Comparison of ENCODE assay signal across 8 mouse cellular contexts in genomic region chr6:113740236-113741217, GRCm38 (mm10). TPM values are rescaled to one million over a fixed set of nuclear protein-coding genes. Genes with fewer than 3 reads are reported as not detected.
DNase-seq lines count a peak whose midpoint lies in the region; ATAC-seq and TF ChIP-seq lines count a peak whose summit lies in the region.

TSS of gene Sec13 (minus strand) at chr6:113740743.

- ATAC-seq in G1E (ENCODE audit: extremely low read depth, insufficient number of reproducible peaks, low FRiP score, poor library complexity, severe bottlenecking) = peak; percentile 94
- ATAC-seq in forebrain, postnatal 0 days = peak; percentile 91
- peak; percentile 80 for ATAC-seq in lung, embryonic 16.5 days (ENCODE audit: low read depth)

- DNase-seq in G1E (ENCODE audit: low spot score) = peak; percentile 74
- DNase-seq in cerebellum, adult 18-20 months = peak; percentile 77 to 88
- DNase-seq in forebrain, postnatal 0 days = peak; percentile 95
- DNase-seq in heart, postnatal 4 days = peak; percentile 92
- peak; percentile 68 to 87 for DNase-seq in layer of hippocampus, adult 8-10 months (ENCODE audit: low spot score in 2 of 2)
- peak; percentile 69 for DNase-seq in ovary, postnatal 10 days (ENCODE audit: low spot score)
- peak; percentile 58 to 82 for DNase-seq in thymus, postnatal 10 days (ENCODE audit: low spot score in 2 of 2)

- H3K4me3 ChIP-seq in G1E (ENCODE audit: low read depth, low read length) = peak within 1 kb of the TSS; percentile 79
- H3K4me3 ChIP-seq in forebrain, postnatal 0 days (ENCODE audit: low read depth, low read length) = peak within 1 kb of the TSS; percentile 67
- H3K4me3 ChIP-seq in lung, embryonic 16.5 days (ENCODE audit: low read length) = peak within 1 kb of the TSS; percentile 89

- 5% methylated on average over 41 of the region's 41 CpGs for WGBS in forebrain, postnatal 0 days
- WGBS in lung, embryonic 16.5 days = 6% methylated on average over 41 of the region's 41 CpGs

- H3K27me3 ChIP-seq in G1E (ENCODE audit: insufficient read depth, low read length) = peaks cover 2% of the 10 kb centered on the region
- no peaks in the 10 kb centered on the region for H3K27me3 ChIP-seq in forebrain, postnatal 0 days (ENCODE audit: insufficient read depth, low read length)
- H3K27me3 ChIP-seq in lung, embryonic 16.5 days (ENCODE audit: control insufficient read depth, insufficient read depth, low read depth, low read length) = no peaks in the 10 kb centered on the region

- H3K4me2 ChIP-seq in forebrain, postnatal 0 days (ENCODE audit: low read depth) = peak within 1 kb of the TSS; percentile 84
- peak within 1 kb of the TSS; percentile 85 for H3K4me2 ChIP-seq in lung, embryonic 16.5 days (ENCODE audit: low read depth, low read length)

- peak within 1 kb of the TSS; percentile 85 for H3K9ac ChIP-seq in forebrain, postnatal 0 days
- peak within 1 kb of the TSS; percentile 74 for H3K9ac ChIP-seq in lung, embryonic 16.5 days (ENCODE audit: low read length)

- H3K4me1 ChIP-seq in G1E (ENCODE audit: insufficient read depth, low read depth, low read length) = peaks cover 26% of the 10 kb centered on the region
- H3K4me1 ChIP-seq in forebrain, postnatal 0 days (ENCODE audit: insufficient read depth) = peaks cover 11% of the 10 kb centered on the region
- H3K4me1 ChIP-seq in lung, embryonic 16.5 days (replicated peaks; ENCODE audit: control insufficient read depth, insufficient read depth, low read length) = peaks cover 7% of the 10 kb centered on the region

- no peaks in the 10 kb centered on the region for H3K9me3 ChIP-seq in G1E (replicated peaks)
- H3K9me3 ChIP-seq in forebrain, postnatal 0 days (ENCODE audit: low read length) = no peaks in the 10 kb centered on the region
- H3K9me3 ChIP-seq in lung, embryonic 16.5 days (ENCODE audit: control insufficient read depth, low read length) = no peaks in the 10 kb centered on the region

- peak within 1 kb of the TSS; percentile 69 for H3K27ac ChIP-seq in forebrain, postnatal 0 days (ENCODE audit: low read depth, low read length)
- peak within 1 kb of the TSS; percentile 1; the same call in 1 of the 2 replicates for H3K27ac ChIP-seq in lung, embryonic 16.5 days (ENCODE audit: low read length)

- peaks cover 36% of the 10 kb centered on the region for H3K36me3 ChIP-seq in G1E (replicated peaks)
- peaks cover 20% of the 10 kb centered on the region for H3K36me3 ChIP-seq in forebrain, postnatal 0 days (ENCODE audit: insufficient read depth)
- peaks cover 8% of the 10 kb centered on the region for H3K36me3 ChIP-seq in lung, embryonic 16.5 days (ENCODE audit: control insufficient read depth, insufficient read depth, low read length)

- no peak for TF ChIP-seq CTCF in G1E (IDR thresholded peaks at IDR 0.05; ENCODE audit: low read depth, low read length)
- TF ChIP-seq CTCF in forebrain, postnatal 0 days (IDR thresholded peaks at IDR 0.05; ENCODE audit: low read depth) = no peak

RNA-seq across cellular contexts. Expression of gene Sec13, which starts in this region (rescaled TPM):
- total RNA-seq in G1E (2014; fragmentation: Nextera tagmentation) = 71.9 and 73.3 TPM in 2 replicates
- total RNA-seq in G1E (2017) = 172 and 185 TPM in 2 replicates
- 17.7 and 30.9 TPM in 2 replicates for polyA plus RNA-seq in G1E (2012)
- total RNA-seq in forebrain, postnatal 0 days (2014; rRNA removed) = 167 and 189 TPM in 2 replicates
- 183 and 194 TPM in 2 replicates for polyA plus RNA-seq in forebrain, postnatal 0 days (2015; fragmentation: Nextera tagmentation; extraction: Ambion mirVana)
- 100 to 1,000 TPM; 123 to 125 TPM for total RNA-seq in heart, postnatal 4 days (2021)
- total RNA-seq in layer of hippocampus, adult 8-10 months (2022) = 10 to 100 TPM; 67.9 to 80.9 (median 77.0) TPM
- polyA plus RNA-seq in lung, embryonic 16.5 days (2015; fragmentation: Nextera tagmentation; extraction: Ambion mirVana) = 239 and 242 TPM in 2 replicates

Comparison
In these comparisons a context has a peak if more than half of its experiments do, and no peak if none do; other contexts are left out.
1. Peak in every context shown above with its lines: DNase-seq, ATAC-seq, H3K4me3 ChIP-seq and H3K27ac ChIP-seq.